Mouse (Mus musculus) kidney, adult 11 months (tissue): ENCODE measurements around the gene Casp14.
"Not testable (repeated sequence)": the region's sequence is repeated elsewhere in the genome, so short reads cannot be mapped to it uniquely, and the experiment has no call there.

ENCODE experiments used
- DNase-seq: peaks from one replicate; pipeline ENCODE4 v3.0.0; 2022

The Casp14 gene

DNA sequence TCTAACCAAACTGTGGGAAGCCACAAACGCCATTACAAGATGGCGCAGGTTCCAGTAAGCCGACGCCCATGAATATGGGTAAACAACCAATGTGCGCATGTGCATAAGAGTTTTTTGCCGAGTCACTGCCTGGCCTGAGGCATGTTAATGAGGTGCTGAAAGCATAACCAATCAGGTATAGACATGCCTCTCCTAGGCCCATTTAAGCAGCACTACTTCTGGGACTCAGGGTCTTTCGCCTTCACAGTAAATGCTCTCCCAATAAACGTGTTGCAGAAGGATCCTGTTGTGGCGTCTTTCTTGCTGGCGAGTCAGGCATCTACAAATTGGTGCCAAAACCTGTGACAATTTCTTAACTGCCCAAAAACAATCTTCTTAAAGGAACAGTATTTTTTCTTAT, 51.4 kb downstream of the Casp14 start:
- DNase-seq = not testable (repeated sequence)

DNA sequence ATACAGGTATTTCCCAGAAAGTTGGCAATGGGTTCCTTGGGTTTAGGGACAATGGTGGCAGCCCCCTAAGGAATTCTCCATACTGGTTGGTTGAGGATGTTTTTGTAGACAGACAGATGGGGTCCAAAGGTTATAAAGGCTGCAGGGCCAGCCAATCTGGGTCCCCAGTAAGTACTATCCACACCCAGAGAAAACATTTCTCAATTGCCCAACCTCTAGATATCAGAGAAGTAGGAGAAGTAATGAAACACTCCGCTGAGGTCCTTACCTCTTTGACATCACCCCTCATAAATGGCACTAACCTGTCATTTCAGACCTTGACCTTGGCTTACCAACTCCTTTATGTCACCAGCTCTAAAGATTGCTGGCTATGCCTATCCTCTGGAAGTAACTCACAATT, 53.5 kb downstream of the Casp14 start:
- DNase-seq = no peak
